Mouse (Mus musculus) MN1 (cell line): Measurements from ENCODE around the gene Ephb1.

ENCODE experiments used
- DNase-seq: peaks from one replicate; pipeline ENCODE4 v3.0.0-alpha.2; 2016; ENCODE audit warnings: low spot score

The Ephb1 gene

GRCm38 (mm10) chr9:102155876-102156275 lies 198.6 kb downstream of the Ephb1 start:
- DNase-seq = no peak

DNA sequence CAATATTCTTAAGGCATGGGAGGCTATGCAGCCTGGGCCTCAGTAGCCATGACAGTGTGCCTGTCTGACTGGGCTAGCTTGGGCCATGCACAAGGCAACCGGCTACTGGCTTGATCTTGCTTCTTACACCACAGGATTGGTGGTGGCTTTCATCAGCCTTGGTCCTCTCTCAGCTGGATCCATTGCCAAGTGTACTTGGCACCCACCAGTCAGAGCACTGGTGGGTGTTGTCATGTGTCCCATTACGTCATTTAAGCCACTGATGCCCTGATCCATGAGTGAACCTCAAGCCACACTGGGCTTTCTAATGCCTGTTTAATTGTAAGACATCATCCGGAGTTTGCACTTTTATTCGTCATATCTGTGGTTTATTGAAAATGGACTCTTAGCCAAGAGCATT lies 215.3 kb downstream of the Ephb1 start:
- DNase-seq = no peak

DNA sequence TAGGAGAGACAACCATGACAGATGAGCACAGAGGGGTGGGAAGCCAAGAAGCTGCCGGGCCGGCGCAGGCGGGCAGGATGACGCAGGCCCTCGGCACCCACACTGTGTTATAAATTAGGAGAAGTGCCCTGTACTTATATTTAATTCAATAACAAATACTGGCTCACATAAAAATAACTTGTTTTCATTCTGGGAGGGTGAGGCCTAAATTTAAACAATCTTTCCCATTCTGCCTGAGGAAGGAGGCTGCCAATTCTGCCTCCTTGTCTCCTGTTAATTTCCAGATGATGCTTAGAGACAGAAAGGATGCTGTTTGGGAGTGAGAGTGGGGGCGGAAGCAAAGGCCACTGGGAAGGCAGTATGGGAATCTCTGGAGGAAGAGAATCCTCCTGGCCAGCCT lies 215.8 kb downstream of the Ephb1 start:
- DNase-seq = no peak

- DNase-seq = no peak
Measured at GRCm38 (mm10) chr9:102138187-102138586, 216.3 kb downstream of the Ephb1 start.

- DNase-seq = no peak
Measured at GRCm38 (mm10) chr9:102130506-102130905, 224.0 kb downstream of the Ephb1 start.

GRCm38 (mm10) chr9:102126510-102126909 lies 228.0 kb downstream of the Ephb1 start:
- DNase-seq = no peak

DNA sequence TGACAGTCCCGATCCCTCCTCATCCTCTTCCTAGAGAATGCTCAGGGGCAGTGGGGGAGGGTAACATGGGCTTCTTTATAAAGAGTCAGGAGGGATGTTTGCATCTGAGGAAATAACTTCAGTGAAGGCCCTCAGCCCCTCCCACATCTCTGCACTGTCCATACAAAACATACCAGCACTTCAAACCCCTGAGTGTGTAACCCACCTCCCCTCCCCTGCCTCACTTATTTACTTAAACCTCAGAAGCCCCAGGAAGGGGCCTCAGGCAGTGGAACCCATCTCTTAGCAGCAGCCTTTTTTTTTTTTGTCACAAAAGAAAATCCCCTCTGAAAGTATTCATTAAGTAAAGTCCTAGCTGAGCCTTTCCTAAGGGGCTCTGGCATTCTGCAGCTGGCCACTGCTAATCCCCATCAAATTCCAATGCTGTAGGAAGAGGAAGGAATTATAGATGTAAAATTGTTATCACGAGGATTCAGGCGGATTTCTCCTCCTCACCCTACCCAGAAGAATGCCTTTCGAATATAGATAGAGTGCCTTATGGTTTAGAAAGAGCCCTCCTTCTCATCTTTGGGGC lies 231.5 kb downstream of the Ephb1 start:
- DNase-seq = no peak

DNA sequence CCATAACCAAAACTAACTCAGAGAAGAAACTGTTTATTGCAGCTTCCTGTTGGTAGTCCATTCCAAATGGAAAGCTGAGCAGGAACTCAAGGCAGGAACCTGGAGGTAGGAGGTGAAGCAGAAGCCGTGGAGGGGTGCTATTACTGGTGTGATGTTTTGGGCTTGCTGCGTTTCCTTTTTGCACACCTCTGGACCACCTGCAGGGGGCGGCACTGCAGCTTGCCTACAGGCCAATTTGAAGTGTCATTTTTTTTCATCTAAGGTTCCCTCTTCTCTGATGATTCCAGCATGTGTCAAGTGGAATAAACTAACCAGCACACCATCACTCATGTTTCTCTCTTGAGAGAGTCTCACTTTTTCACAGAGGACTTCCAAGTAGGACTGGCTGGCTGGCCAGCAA lies 235.1 kb downstream of the Ephb1 start:
- no peak for DNase-seq

DNA sequence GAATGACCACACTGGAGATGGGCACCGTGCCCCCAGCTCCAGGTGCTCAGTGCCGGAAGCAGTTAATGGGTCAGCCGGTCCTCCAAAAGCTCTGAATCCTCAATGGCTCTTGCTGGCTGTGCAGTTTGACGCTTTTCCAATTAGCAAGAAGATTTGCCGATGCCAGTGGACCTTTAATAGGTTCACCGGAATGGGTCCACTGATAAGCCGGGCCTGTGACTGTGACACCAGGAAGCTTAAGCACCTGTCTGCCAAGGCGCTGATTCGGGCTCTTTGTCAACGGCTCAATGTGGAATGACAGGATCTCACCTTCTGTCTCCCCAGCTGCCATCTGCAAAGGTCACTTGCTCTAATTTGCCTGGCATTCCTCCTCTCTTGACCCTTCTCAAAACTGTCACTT lies 239.2 kb downstream of the Ephb1 start:
- DNase-seq = no peak

GRCm38 (mm10) chr9:102111471-102111870 lies 243.0 kb downstream of the Ephb1 start:
- DNase-seq = no peak

DNA sequence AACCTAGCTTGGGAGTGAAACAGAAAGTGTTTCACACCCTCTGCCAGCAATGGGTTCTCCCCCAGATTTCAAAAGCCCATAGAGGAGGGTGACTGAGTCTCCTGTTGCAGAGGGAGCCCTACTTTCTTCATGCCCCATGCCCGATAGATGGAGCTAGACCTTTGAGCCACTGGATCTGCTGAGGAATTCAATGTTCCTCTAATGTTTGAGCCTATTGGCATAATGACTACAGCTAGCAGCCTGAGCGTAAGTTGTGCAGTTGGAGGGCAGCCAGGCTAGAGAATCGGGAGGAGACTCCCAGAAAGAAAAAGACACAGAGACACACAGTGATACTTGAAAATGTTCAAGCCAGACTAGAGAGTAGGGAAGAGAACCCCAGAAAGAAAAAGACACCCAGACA lies 246.5 kb downstream of the Ephb1 start:
- DNase-seq = no peak

DNA sequence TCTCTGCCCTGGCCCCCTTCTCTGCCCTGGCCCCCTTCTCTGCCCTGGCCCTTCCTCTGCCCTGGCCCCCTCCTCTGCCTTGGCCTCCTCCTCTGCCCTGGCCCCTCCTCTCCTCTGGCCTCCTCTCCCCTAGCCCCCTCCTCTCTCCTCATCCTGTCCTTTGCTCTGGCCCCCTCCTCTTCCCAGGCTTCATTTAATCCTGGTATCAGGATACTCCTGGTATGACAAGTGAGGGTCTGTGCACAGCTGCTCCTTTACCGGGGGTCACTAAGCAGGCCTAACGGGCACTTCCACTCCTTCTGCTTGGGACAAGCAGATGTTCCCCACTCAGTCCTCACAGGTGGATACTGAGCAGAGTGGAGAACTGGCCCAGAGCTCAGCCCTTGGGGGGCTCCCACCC lies 247.3 kb downstream of the Ephb1 start:
- no peak for DNase-seq

DNA sequence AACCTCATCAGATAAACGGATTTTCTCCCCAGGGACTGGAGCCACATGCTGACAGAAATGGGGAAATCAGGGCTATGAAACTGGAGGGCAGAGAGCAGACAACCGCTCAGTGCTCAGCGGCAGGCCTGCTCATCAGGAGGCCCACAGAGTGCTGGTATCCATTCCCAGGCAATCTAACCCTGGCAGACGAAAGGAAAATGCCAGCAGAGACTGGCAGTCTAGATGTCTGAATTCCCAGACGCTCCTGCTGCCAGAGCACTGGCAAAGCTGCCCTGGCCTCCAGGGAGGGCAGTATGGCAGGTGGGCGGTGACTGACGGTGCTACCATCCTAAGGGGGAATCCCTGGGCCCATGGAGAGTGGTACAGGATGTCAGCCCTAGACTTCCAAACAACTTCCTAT lies 257.7 kb downstream of the Ephb1 start:
- no peak for DNase-seq

DNA sequence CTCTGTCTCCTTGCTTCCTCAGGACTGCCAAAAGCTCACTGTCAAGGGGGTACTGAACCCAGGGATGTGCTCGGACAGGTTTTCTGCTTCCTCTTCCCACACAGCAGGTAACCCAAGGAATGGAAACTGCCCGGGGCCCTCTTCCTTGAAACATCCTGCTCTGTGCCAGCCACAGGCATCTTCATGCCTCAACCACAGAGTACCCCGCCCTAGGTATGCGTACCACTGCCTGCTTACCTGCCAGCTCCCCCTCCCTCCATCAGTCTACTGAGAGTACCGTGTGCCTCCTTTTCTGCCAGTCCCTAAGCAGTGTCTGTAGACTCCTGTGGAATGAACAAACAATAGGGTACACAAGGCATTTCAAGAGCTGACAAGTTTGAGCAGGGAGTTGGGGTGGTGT lies 265.9 kb downstream of the Ephb1 start:
- DNase-seq = no peak

DNA sequence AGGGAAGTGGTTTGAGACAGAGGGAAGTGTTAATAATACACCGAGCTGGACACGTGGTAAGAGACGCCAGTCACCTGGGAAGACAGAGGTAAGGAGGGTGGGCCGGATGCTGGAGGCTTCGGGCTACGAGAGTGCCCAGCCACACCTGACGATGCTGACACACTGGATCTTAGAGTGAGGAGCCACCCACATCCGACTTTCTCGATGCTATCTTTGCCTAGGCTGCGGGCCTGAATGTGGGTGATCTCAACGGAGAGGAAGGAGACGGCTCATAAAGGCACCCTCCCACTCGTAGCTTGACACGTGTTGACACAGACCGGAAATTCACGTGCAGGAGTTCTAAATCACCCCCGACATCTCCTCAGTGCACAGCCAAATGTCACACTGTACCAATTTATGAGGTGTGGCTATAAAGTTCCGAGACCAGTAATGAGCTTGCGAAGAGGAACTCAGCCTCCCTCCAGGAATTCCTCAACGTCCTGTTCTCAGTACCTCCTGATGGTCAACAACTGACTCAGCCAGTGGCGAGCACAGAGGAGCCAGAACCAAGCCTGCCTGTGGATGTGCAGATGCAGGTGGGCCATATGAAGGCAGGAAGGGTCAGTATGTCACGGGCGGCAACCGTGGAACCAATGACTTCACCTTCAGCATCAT lies 268.3 kb downstream of the Ephb1 start:
- DNase-seq = no peak

GRCm38 (mm10) chr9:102085477-102085876 lies 269.0 kb downstream of the Ephb1 start:
- no peak for DNase-seq

- DNase-seq = no peak
Measured at GRCm38 (mm10) chr9:102080934-102081333, 273.6 kb downstream of the Ephb1 start.

GRCm38 (mm10) chr9:102079151-102079550 lies 275.3 kb downstream of the Ephb1 start:
- DNase-seq = no peak

DNA sequence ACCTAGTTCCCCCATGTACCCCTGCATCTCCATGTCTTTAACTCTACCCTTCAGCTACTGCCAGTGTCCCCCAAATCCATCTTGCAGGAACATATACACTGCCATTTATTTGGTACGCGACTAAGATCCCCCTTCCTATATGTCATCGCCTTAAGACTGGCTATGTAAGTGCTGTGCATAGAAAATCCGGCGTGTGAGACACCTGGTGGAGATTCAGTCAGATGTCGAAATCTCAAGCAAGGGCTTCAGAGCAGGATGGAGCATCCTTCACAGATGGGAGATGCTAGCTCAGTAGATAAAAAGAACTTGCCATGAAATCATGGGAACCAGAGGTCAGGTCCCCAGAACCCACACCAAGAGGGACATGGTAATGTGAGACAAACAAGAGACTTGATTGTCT lies 276.3 kb downstream of the Ephb1 start:
- DNase-seq = no peak

DNA sequence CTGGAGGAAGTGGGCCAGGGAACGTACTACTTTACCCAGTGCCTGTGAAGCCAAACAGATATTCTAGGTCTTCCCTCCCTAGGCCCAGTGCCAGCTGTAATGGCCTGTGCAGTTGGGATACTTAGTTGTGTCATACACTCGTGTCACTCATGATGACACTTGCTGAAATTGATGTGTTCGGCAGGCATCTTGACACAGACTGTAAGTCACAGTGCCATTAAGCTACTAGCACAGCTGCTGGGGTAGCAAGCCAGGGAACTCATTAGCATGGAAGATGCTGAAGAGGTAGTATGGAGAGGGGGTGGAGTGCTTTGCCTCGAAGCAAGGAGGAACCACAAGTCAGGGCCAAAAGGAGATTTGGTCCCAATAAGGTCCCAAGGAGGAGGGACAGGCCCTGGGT lies 279.0 kb downstream of the Ephb1 start:
- no peak for DNase-seq

- DNase-seq = no peak
Measured at GRCm38 (mm10) chr9:102073404-102073803, 281.1 kb downstream of the Ephb1 start.

- DNase-seq = no peak
Measured at GRCm38 (mm10) chr9:102069151-102069882, 285.2 kb downstream of the Ephb1 start.

- no peak for DNase-seq
Measured at GRCm38 (mm10) chr9:102066601-102067000, 287.9 kb downstream of the Ephb1 start.

- no peak for DNase-seq
Measured at GRCm38 (mm10) chr9:102045886-102046285, 308.6 kb downstream of the Ephb1 start.
